Mouse (Mus musculus): ENCODE data around the gene 1600014C23Rik. TPM values are rescaled to one million over a fixed set of nuclear protein-coding genes. Genes with fewer than 3 reads are reported as not detected.

Gene 1600014C23Rik
- total RNA-seq, 1 experiment = not detected

DNA sequence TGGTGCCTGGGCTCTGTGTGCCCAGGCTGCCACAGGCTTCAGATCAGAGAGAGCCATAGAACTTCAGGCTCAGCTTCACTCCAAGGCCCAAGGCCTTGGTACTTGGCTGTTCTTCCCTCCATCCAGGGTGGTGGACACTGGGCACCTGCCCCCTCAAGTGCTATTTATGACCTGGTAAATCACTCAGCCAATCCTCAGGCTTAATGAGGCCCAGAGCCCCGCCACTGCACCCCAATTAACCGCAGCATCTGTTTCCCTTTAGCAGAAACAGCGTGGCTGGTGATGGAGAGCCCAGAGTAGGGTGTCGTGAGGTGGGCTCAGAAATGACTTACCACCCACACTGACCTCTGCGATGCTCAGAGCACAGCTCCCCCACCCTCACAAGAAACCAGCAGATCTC is 23.2 kb upstream of the 1600014C23Rik start:
- H3K27ac ChIP-seq (ENCODE audit: insufficient read depth, low read depth, low read length, poor library complexity, severe bottlenecking) = no peak overlapping the region
- peaks cover 0 to 5% of the 10 kb centered on the region in 2 experiments; a peak in 1 of 4 replicates for H3K4me1 ChIP-seq (ENCODE audit: control insufficient read depth in 2 of 2, insufficient read depth in 2 of 2, low read length in 2 of 2, poor library complexity in 1 of 2)
- TF ChIP-seq CHD2 (IDR thresholded peaks at IDR 0.05; ENCODE audit: low read depth, low read length) (no peak), HCFC1 (IDR thresholded peaks at IDR 0.05; ENCODE audit: borderline replicate concordance, insufficient read depth, low read length) (no peak), ZC3H11A (IDR thresholded peaks at IDR 0.05; ENCODE audit: borderline replicate concordance, low read depth, low read length) (no peak), ZNF384 (IDR thresholded peaks at IDR 0.05; ENCODE audit: low read depth, low read length) (no peak), MAFK (IDR thresholded peaks at IDR 0.05; ENCODE audit: insufficient read depth, low read depth, low read length) (no peak)
- H3K9me3 ChIP-seq (ENCODE audit: control insufficient read depth, insufficient read depth, low read depth, low read length) = no peaks in the 10 kb centered on the region
- no peak for DNase-seq (ENCODE audit: low read depth, low spot score)
- no peaks in the 10 kb centered on the region for H3K36me3 ChIP-seq (ENCODE audit: control insufficient read depth, insufficient read depth, low read length, poor library complexity, severe bottlenecking)
- H3K4me3 ChIP-seq (ENCODE audit: insufficient read depth in 1 of 2, low read depth in 1 of 2, low read length in 2 of 2, poor library complexity in 1 of 2, severe bottlenecking in 1 of 2) = no peak overlapping the region
- in situ Hi-C loops (cut with MboI; ENCODE audit: low sequenced_read_pairs in 2 of 2, unreplicated experiment in 2 of 2) = no loop called here
- no peak overlapping the region for H3K9ac ChIP-seq (ENCODE audit: insufficient read depth, low read depth, low read length, poor library complexity, severe bottlenecking)

DNA sequence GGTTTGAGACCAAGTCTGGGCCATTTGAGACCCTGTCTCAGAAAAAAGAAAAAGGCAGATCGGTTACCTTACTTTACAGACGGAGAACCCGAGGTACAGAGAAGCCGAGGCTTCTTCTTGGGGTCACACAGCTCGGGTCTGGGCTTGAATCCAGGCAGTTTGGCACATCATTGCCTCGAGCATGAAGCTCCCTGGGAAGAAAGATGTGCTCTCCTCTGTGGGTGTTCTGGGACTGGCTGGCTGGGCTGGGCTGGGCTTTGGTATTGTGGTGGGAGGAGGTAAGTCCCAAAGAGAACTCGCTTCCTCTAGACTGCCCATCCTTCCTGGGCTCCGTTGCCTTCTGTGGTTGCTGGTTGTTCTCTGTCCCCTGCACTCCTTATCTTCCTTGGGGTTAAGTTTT is 22.7 kb upstream of the 1600014C23Rik start:
- in situ Hi-C loops (cut with MboI; ENCODE audit: low sequenced_read_pairs in 2 of 2, unreplicated experiment in 2 of 2) = no loop called here
- Histone ChIP-seq H3K4me1 (ENCODE audit: control insufficient read depth in 2 of 2, insufficient read depth in 2 of 2, low read length in 2 of 2, poor library complexity in 1 of 2) (peaks cover 0 to 5% of the 10 kb centered on the region in 2 experiments; a peak in 1 of 4 replicates), H3K36me3 (ENCODE audit: control insufficient read depth, insufficient read depth, low read length, poor library complexity, severe bottlenecking) (no peaks in the 10 kb centered on the region), H3K9ac (ENCODE audit: insufficient read depth, low read depth, low read length, poor library complexity, severe bottlenecking) (no peak overlapping the region), H3K27ac (ENCODE audit: insufficient read depth, low read depth, low read length, poor library complexity, severe bottlenecking) (no peak overlapping the region), H3K9me3 (ENCODE audit: control insufficient read depth, insufficient read depth, low read depth, low read length) (no peaks in the 10 kb centered on the region), H3K4me3 (ENCODE audit: insufficient read depth in 1 of 2, low read depth in 1 of 2, low read length in 2 of 2, poor library complexity in 1 of 2, severe bottlenecking in 1 of 2) (no peak overlapping the region)
- no peak for TF ChIP-seq HCFC1 (IDR thresholded peaks at IDR 0.05; ENCODE audit: borderline replicate concordance, insufficient read depth, low read length)
- TF ChIP-seq ZC3H11A (IDR thresholded peaks at IDR 0.05; ENCODE audit: borderline replicate concordance, low read depth, low read length) = no peak
- TF ChIP-seq MAFK (IDR thresholded peaks at IDR 0.05; ENCODE audit: insufficient read depth, low read depth, low read length) = no peak
- no peak for TF ChIP-seq CHD2 (IDR thresholded peaks at IDR 0.05; ENCODE audit: low read depth, low read length)
- no peak for TF ChIP-seq ZNF384 (IDR thresholded peaks at IDR 0.05; ENCODE audit: low read depth, low read length)
- DNase-seq (ENCODE audit: low read depth, low spot score) = no peak

DNA sequence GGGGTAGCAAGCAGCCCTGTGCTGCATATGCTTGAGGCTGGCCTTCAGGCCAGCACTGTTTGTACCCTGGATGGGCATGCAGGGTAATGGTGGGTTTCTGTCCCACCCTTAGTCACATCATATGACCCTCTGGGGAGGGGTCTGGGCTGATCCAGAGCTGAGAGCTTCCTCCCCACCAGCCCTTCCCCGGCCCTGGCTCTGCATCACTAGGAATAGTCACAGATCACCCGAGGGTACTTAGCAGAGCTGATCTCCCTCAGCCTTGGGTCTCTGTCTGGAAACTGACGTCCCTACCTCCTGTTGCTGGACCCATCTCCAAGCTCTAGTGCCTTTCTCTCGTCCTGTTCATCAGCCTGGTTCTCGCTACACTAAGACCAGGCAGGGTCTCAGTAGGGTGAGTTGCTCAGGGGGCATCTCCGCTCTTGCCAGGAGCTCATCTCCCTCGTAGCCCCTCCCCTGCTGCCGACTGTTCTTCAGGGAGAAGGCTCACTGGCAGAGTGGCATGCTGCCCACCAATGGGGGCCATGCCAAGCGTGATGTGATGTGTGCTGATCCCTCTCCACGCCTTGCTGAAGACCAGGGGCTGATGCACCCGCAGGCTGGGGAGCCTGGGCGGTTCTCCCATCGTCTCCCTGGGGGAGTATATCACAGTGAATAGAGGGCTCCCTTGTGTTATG is 20.7 kb upstream of the 1600014C23Rik start:
- Histone ChIP-seq H3K4me1 (ENCODE audit: control insufficient read depth in 2 of 2, insufficient read depth in 2 of 2, low read length in 2 of 2, poor library complexity in 1 of 2) (peaks cover 0 to 5% of the 10 kb centered on the region in 2 experiments; a peak in 1 of 4 replicates), H3K36me3 (ENCODE audit: control insufficient read depth, insufficient read depth, low read length, poor library complexity, severe bottlenecking) (no peaks in the 10 kb centered on the region), H3K4me3 (ENCODE audit: insufficient read depth in 1 of 2, low read depth in 1 of 2, low read length in 2 of 2, poor library complexity in 1 of 2, severe bottlenecking in 1 of 2) (no peak overlapping the region), H3K27ac (ENCODE audit: insufficient read depth, low read depth, low read length, poor library complexity, severe bottlenecking) (no peak overlapping the region), H3K9ac (ENCODE audit: insufficient read depth, low read depth, low read length, poor library complexity, severe bottlenecking) (no peak overlapping the region), H3K9me3 (ENCODE audit: control insufficient read depth, insufficient read depth, low read depth, low read length) (no peaks in the 10 kb centered on the region)
- TF ChIP-seq HCFC1 (IDR thresholded peaks at IDR 0.05; ENCODE audit: borderline replicate concordance, insufficient read depth, low read length) = no peak
- TF ChIP-seq ZC3H11A (IDR thresholded peaks at IDR 0.05; ENCODE audit: borderline replicate concordance, low read depth, low read length) = no peak
- no peak for TF ChIP-seq MAFK (IDR thresholded peaks at IDR 0.05; ENCODE audit: insufficient read depth, low read depth, low read length)
- no peak for TF ChIP-seq ZNF384 (IDR thresholded peaks at IDR 0.05; ENCODE audit: low read depth, low read length)
- TF ChIP-seq CHD2 (IDR thresholded peaks at IDR 0.05; ENCODE audit: low read depth, low read length) = no peak
- in situ Hi-C loops (cut with MboI; ENCODE audit: low sequenced_read_pairs in 2 of 2, unreplicated experiment in 2 of 2) = no loop called here
- DNase-seq (ENCODE audit: low read depth, low spot score) = no peak

DNA sequence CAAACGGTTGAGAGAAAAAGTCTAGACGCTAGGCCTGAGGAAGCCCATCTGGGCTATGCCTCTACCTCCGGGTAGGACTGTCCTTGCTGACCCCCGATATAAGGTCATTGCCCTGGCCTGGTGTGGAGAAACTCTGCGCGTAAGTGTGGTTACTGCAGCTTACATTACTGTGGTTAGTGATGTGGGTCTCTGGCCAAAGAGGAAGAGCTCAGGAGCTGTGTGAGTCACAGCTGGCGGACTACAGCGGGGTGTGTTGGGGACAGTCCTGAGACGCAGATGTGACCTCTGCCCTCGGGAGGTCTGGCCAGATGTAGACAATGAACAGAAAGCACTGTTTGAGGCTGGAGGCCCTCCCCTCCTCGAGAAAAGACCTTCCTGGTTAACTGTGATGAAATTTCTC is 19.0 kb upstream of the 1600014C23Rik start:
- Histone ChIP-seq H3K4me1 (ENCODE audit: control insufficient read depth in 2 of 2, insufficient read depth in 2 of 2, low read length in 2 of 2, poor library complexity in 1 of 2) (peaks cover 0 to 8% of the 10 kb centered on the region in 2 experiments; a peak in 1 of 4 replicates), H3K4me3 (ENCODE audit: insufficient read depth in 1 of 2, low read depth in 1 of 2, low read length in 2 of 2, poor library complexity in 1 of 2, severe bottlenecking in 1 of 2) (no peak overlapping the region), H3K9ac (ENCODE audit: insufficient read depth, low read depth, low read length, poor library complexity, severe bottlenecking) (no peak overlapping the region), H3K36me3 (ENCODE audit: control insufficient read depth, insufficient read depth, low read length, poor library complexity, severe bottlenecking) (no peaks in the 10 kb centered on the region), H3K9me3 (ENCODE audit: control insufficient read depth, insufficient read depth, low read depth, low read length) (no peaks in the 10 kb centered on the region), H3K27ac (ENCODE audit: insufficient read depth, low read depth, low read length, poor library complexity, severe bottlenecking) (no peak overlapping the region)
- no peak for TF ChIP-seq HCFC1 (IDR thresholded peaks at IDR 0.05; ENCODE audit: borderline replicate concordance, insufficient read depth, low read length)
- no peak for TF ChIP-seq MAFK (IDR thresholded peaks at IDR 0.05; ENCODE audit: insufficient read depth, low read depth, low read length)
- TF ChIP-seq ZC3H11A (IDR thresholded peaks at IDR 0.05; ENCODE audit: borderline replicate concordance, low read depth, low read length) = no peak
- no peak for TF ChIP-seq ZNF384 (IDR thresholded peaks at IDR 0.05; ENCODE audit: low read depth, low read length)
- TF ChIP-seq CHD2 (IDR thresholded peaks at IDR 0.05; ENCODE audit: low read depth, low read length) = no peak
- in situ Hi-C loops (cut with MboI; ENCODE audit: low sequenced_read_pairs in 2 of 2, unreplicated experiment in 2 of 2) = no loop called here
- no peak for DNase-seq (ENCODE audit: low read depth, low spot score)
